Mouse (Mus musculus): ENCODE results near the gene Serpina10.
"Not testable (repeated sequence)": the region's sequence is repeated elsewhere in the genome, so short reads cannot be mapped to it uniquely, and the experiment has no call there.

The Serpina10 gene

DNA sequence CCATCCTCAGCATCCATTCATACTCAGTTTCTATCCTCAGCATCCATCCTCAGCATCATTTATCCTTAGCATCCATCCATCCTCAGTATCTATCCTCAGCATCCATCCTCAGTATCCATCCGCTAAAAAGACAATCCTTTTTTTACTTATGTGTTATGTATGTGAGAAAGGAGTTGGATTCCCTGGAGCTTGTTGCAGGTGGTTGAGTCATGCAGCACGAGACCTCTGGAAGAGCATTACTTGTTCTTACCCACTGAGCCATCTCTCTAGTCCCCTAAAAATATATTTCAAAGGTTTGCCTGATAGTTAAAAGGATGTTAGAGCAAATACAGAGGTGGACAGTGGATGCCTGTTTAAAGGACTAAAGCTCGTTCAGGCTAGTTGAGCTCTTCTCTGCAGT is 29.4 kb downstream of the Serpina10 start:
- no peak for DNase-seq

DNA sequence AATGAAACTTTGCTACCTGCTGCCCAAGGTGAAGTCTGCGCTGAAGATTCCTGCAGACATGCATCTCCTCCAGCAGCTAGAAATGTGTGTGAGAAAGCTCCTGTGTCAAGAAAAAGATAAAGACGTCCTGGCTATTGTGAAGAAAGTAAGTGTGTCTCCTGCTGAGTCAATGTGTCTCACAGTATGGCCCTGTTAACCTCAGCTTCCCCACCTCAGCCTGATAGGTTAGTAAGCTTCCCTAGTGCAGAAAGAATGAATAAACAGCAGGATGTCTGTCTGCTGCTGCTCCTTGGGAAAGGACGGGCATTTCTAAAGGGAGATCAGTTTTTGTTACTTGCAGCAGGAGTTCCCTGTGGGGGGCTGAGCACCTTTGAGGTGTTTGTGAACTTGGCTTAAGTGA is 30.9 kb downstream of the Serpina10 start:
- no peak for DNase-seq

GRCm38 (mm10) chr12:103598411-103598810 is 32.8 kb downstream of the Serpina10 start:
- no peak for DNase-seq

DNA sequence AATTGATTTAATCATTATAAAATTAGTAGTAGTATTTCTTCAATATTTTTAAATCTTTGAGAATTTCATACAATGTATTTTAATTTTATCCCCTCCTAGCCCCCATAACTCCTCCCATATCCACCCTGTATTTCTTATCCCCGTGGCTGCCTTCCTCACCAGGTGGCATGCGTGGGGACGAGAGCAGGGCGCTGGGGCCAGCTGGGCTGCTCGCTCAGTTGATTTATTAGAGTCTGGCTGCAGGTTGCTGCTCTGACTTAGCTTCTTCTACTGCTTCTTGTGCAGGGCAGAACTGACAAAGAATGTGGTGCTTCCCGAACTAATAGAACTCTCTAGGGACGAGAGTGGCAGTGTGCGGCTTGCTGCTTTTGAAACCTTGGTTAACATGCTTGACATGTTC is 47.5 kb downstream of the Serpina10 start:
- no peak for DNase-seq

DNA sequence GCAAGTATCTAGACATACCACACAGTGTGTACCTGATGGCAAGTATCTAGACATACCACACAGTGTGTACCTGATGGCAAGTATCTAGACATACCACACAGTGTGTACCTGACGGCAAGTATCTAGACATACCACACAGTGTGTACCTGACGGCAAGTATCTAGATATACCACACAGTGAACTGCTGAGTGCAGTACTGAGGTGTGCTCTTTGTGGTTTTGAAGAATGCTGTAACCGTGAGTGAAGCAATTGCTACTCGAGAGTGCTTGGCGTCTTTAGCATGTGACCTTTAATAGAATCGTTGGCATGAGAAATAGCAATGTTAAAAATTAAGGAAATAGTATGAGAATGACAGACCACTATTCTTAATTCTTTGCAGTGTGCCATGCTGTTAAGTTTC is 53.1 kb downstream of the Serpina10 start:
- not testable (repeated sequence) for DNase-seq

- DNase-seq, result no peak
These were observed 61.6 kb downstream of the Serpina10 start for GRCm38 (mm10) chr12:103569690-103570089.

DNA sequence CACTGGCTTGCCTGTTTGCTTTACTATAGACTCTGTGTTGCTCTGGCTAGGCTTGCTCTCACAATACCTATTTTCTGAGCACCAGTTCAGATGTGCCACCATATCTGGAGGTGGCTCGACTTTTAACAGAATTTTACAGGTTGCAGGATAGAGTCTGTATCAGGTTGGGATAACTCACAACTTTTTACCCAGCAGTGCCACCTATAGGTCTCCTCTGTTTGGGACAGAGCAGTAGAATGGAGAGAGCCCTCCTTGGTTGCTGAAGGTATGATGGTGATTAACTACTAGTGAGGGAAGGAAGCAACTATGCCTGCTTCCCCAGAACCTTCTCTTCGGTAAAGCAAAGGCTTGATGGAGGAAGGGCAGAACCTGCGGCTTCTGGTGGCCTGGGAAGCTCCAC is 64.1 kb downstream of the Serpina10 start:
- DNase-seq, result no peak

DNA sequence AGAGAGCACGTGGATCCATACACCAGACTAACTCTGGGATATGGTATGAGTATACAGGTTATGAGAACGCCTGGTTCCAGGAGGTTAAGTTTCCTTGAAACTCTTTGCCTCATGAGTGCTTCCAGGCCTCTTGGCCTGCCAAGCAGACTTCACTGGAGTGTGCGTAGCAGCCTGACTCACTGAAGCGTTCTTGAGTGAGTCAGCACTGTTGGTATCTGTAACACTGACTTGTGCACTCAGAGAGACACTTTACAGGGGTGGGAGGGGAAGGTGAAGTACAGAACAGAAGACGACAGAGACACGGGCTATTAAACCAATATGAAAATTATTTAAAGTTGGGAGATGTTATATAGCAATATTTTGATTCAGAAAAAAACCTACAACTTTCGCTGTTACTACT is 66.1 kb downstream of the Serpina10 start:
- no peak for DNase-seq

Data from thymus, adult 18-20 months (tissue).